Mouse (Mus musculus) CH12.LX (cell line): ENCODE results near the gene Zbtb8a. TPM values are rescaled to one million over a fixed set of nuclear protein-coding genes. Genes with fewer than 3 reads are reported as not detected.

Experiments used
- DNase-seq: peaks from one replicate; pipeline ENCODE4 v3.0.0-alpha.2; 2013; ENCODE audit errors: extremely low read depth
- H3K27ac ChIP-seq: 2 replicates; pipeline ENCODE4 v1.5.1; 2012; ENCODE audit warnings: low read depth, mild to moderate bottlenecking, control low read depth, moderate library complexity; ENCODE audit not compliant: insufficient read depth
- H3K27me3 ChIP-seq: replicated peaks from 2 replicates; pipeline ENCODE3; 2012; ENCODE audit warnings: inconsistent platforms
- H3K36me3 ChIP-seq, 2 experiments: replicated peaks in 1 of 2; 2 replicates each; pipeline versions ENCODE3 to v1.6.1; 2012; ENCODE audit warnings: inconsistent platforms in 1 of 2, low read length in 1 of 2, mild to moderate bottlenecking in 1 of 2, mixed read lengths in 1 of 2, moderate library complexity in 1 of 2; ENCODE audit not compliant: control insufficient read depth in 1 of 2, insufficient read depth in 1 of 2
- H3K4me1 ChIP-seq, 2 experiments: 2 replicates each; pipeline ENCODE4 v1.6.1; 2012; ENCODE audit warnings: inconsistent platforms in 1 of 2, moderate library complexity in 1 of 2; ENCODE audit not compliant: insufficient read depth in 2 of 2, control insufficient read depth in 1 of 2
- H3K4me2 ChIP-seq: 2 replicates; pipeline ENCODE4 v1.6.1; 2012; ENCODE audit warnings: low read depth, mild to moderate bottlenecking, control low read depth; ENCODE audit not compliant: poor library complexity, insufficient read depth, severe bottlenecking
- H3K4me3 ChIP-seq, 3 experiments: fragments of 150-350 bp in 1 of 3; sonication (generic) in 1 of 3; replicated peaks in 1 of 3; 2 replicates each; pipeline versions ENCODE3 to v1.5.1; 2011 to 2012; ENCODE audit warnings: low read depth in 2 of 3, low read length in 2 of 3, mild to moderate bottlenecking in 2 of 3, moderate library complexity in 2 of 3, control low read depth in 1 of 3, improper control_type of control experiment in 1 of 3, inconsistent platforms in 1 of 3, mixed read lengths in 1 of 3; ENCODE audit not compliant: poor library complexity in 1 of 3
- H3K79me2 ChIP-seq: replicated peaks from 2 replicates; pipeline ENCODE4 v1.6.1; 2012; ENCODE audit warnings: mild to moderate bottlenecking, moderate library complexity; ENCODE audit not compliant: control insufficient read depth, poor library complexity, insufficient read depth, severe bottlenecking; ENCODE audit errors: extremely low read depth
- H3K9ac ChIP-seq: 2 replicates; pipeline ENCODE4 v1.6.1; 2012; ENCODE audit warnings: low read depth, mild to moderate bottlenecking, control low read depth, moderate library complexity; ENCODE audit not compliant: insufficient read depth
- H3K9me3 ChIP-seq: replicated peaks from 2 replicates; pipeline ENCODE3; 2012; ENCODE audit warnings: low read length, inconsistent platforms, mixed read lengths
- CTCF ChIP-seq, 2 experiments: IDR thresholded peaks in 1 of 2; conservative IDR thresholded peaks in 1 of 2; 2 replicates each; pipeline ENCODE4 v1.5.1; 2011 to 2012; ENCODE audit warnings: low read depth in 2 of 2, low read length in 2 of 2, improper control_type of control experiment in 1 of 2, inconsistent platforms in 1 of 2, mild to moderate bottlenecking in 1 of 2, moderate library complexity in 1 of 2
- E2F4 ChIP-seq: IDR thresholded peaks from 2 replicates; pipeline ENCODE4 v1.6.1; 2011; ENCODE audit warnings: low read depth, low read length, improper control_type of control experiment; ENCODE audit not compliant: insufficient replicate concordance
- EP300 ChIP-seq: IDR thresholded peaks from 2 replicates; pipeline ENCODE4 v1.6.1; 2011; ENCODE audit warnings: low read length, improper control_type of control experiment
- GABPA ChIP-seq: IDR thresholded peaks from 2 replicates; pipeline ENCODE4 v1.6.1; 2012; ENCODE audit warnings: low read depth, low read length, improper control_type of control experiment, inconsistent platforms; ENCODE audit not compliant: insufficient replicate concordance
- IRF4 ChIP-seq: IDR thresholded peaks from 2 replicates; pipeline ENCODE4 v1.6.1; 2014; ENCODE audit warnings: low read depth, mild to moderate bottlenecking, inconsistent platforms, low read length, improper control_type of control experiment
- JUN ChIP-seq: IDR thresholded peaks from 2 replicates; pipeline ENCODE4 v1.6.1; 2011; ENCODE audit warnings: low read depth, mild to moderate bottlenecking, low read length, improper control_type of control experiment, moderate library complexity; ENCODE audit not compliant: insufficient read depth
- JUND ChIP-seq: conservative IDR thresholded peaks from 2 replicates; pipeline ENCODE4 v1.6.1; 2011; ENCODE audit warnings: low read depth, low read length, improper control_type of control experiment
- KAT2A ChIP-seq: IDR thresholded peaks from 2 replicates; pipeline ENCODE4 v1.6.1; 2012; ENCODE audit warnings: low read length, improper control_type of control experiment, inconsistent platforms; ENCODE audit not compliant: insufficient replicate concordance
- MAFK ChIP-seq: IDR thresholded peaks from 2 replicates; pipeline ENCODE4 v1.6.1; 2011; ENCODE audit warnings: low read length, improper control_type of control experiment; ENCODE audit not compliant: insufficient replicate concordance
- MAX ChIP-seq: IDR thresholded peaks from 2 replicates; pipeline ENCODE4 v1.6.1; 2011; ENCODE audit warnings: low read length, improper control_type of control experiment
- MXI1 ChIP-seq: IDR thresholded peaks from 2 replicates; pipeline ENCODE4 v1.6.1; 2011; ENCODE audit warnings: mild to moderate bottlenecking, low read depth, low read length, improper control_type of control experiment
- MYC ChIP-seq: IDR thresholded peaks from 2 replicates; pipeline ENCODE4 v1.6.1; 2011; ENCODE audit warnings: low read depth, mild to moderate bottlenecking, improper control_type of control experiment, low read length
- NELFE ChIP-seq: IDR thresholded peaks from 2 replicates; pipeline ENCODE4 v1.6.1; 2011; ENCODE audit warnings: low read depth, low read length, improper control_type of control experiment
- PAX5 ChIP-seq: IDR thresholded peaks from 2 replicates; pipeline ENCODE4 v1.6.1; 2012; ENCODE audit warnings: low read length, inconsistent platforms, mixed read lengths
- POLR2A ChIP-seq: IDR thresholded peaks from 2 replicates; pipeline ENCODE4 v1.6.1; 2011; ENCODE audit warnings: low read depth, mild to moderate bottlenecking, improper control_type of control experiment, low read length
- RAD21 ChIP-seq: IDR thresholded peaks from 2 replicates; pipeline ENCODE4 v1.6.1; 2011; ENCODE audit warnings: low read depth, mild to moderate bottlenecking, low read length, improper control_type of control experiment, moderate library complexity
- RCOR1 ChIP-seq: conservative IDR thresholded peaks from 2 replicates; pipeline ENCODE4 v1.6.1; 2012; ENCODE audit warnings: low read depth, mild to moderate bottlenecking, inconsistent platforms, low read length, improper control_type of control experiment
- SIN3A ChIP-seq: IDR thresholded peaks from 2 replicates; pipeline ENCODE4 v1.6.1; 2012; ENCODE audit warnings: low read length, improper control_type of control experiment, inconsistent platforms
- SMC3 ChIP-seq: IDR thresholded peaks from 2 replicates; pipeline ENCODE4 v1.6.1; 2011; ENCODE audit warnings: low read depth, low read length, improper control_type of control experiment
- TBP ChIP-seq: conservative IDR thresholded peaks from 2 replicates; pipeline ENCODE4 v1.6.1; 2011; ENCODE audit warnings: low read depth, low read length, improper control_type of control experiment
- TCF12 ChIP-seq: IDR thresholded peaks from 2 replicates; pipeline ENCODE4 v1.6.1; 2014; ENCODE audit warnings: low read depth, mild to moderate bottlenecking, inconsistent platforms, low read length, improper control_type of control experiment
- UBTF ChIP-seq: IDR thresholded peaks from 2 replicates; pipeline ENCODE4 v1.6.1; 2012; ENCODE audit warnings: low read depth, mild to moderate bottlenecking, inconsistent platforms, low read length, improper control_type of control experiment, moderate library complexity
- USF1 ChIP-seq: IDR thresholded peaks from 2 replicates; pipeline ENCODE4 v1.6.1; 2014; ENCODE audit warnings: low read depth, mild to moderate bottlenecking, inconsistent platforms, low read length, improper control_type of control experiment
- dilution Hi-C: fragments of 300-500 bp; cut with MboI; formaldehyde crosslinking; loops from 2 replicates; pipeline ENCODE4 v1.14.3; 2020; ENCODE audit warnings: low sequenced_read_pairs; ENCODE audit not compliant: extremely low pct_unique_long_range_greater_than_20kb, extremely low pct_ligation_motif_present
- in situ Hi-C: fragments of 300-500 bp; cut with MboI; formaldehyde crosslinking; loops from 3 replicates; pipeline ENCODE4 v1.14.3; 2019; ENCODE audit warnings: low sequenced_read_pairs, low pct_ligation_motif_present, low pct_unique_long_range_greater_than_20kb, mixed read lengths
- polyA plus RNA-seq: library from polyadenylated mRNA; unstranded; fragments of >175 nt; gene quantifications from 2 replicates; pipeline ENCODE4 v1.2.1, GENCODE M21; 2012; ENCODE audit warnings: low read depth; ENCODE audit not compliant: insufficient read length
- total RNA-seq, 2 experiments: library from RNA; depleted of rRNA; stranded (reverse); fragments of 300-350 nt in 1 of 2; fragments of >200 nt in 1 of 2; gene quantifications; 2 replicates each; pipeline ENCODE4 v1.2.3; 2012 to 2014

Zbtb8a gene
- total and polyA plus RNA-seq, 3 experiments, result 0.04 TPM; not detected in 2

GRCm38 (mm10) chr4:129313886-129314285 is 64.0 kb downstream of the Zbtb8a start:
- TF ChIP-seq MXI1 (no peak), JUN (no peak), SMC3 (no peak), NELFE (no peak), IRF4 (no peak), RCOR1 (no peak), POLR2A (no peak), GABPA (no peak), CTCF (conservative IDR thresholded peaks at IDR 0.05 in 1 of 2, IDR thresholded peaks at IDR 0.05 in 1 of 2; ENCODE audit: low read depth in 2 of 2, low read length in 2 of 2) (no peak), E2F4 (no peak), MAFK (no peak), MYC (no peak), PAX5 (no peak), KAT2A (no peak)
- peaks cover 51 to 86% of the 10 kb centered on the region in 2 experiments for H3K36me3 ChIP-seq
- H3K79me2 ChIP-seq, result peaks cover 8% of the 10 kb centered on the region; the same call in 1 of the 2 replicates
- no peak for DNase-seq
- no peak overlapping the region for H3K9ac ChIP-seq
- H3K4me2 ChIP-seq, result no peak overlapping the region
- no peaks in the 10 kb centered on the region for H3K27me3 ChIP-seq
- dilution Hi-C loops, result no loop called here
- in situ Hi-C loops, result no loop called here
- no peak overlapping the region for H3K27ac ChIP-seq
- H3K4me1 ChIP-seq, result no peaks in the 10 kb centered on the region
- H3K9me3 ChIP-seq, result no peaks in the 10 kb centered on the region
- H3K4me3 ChIP-seq, result no peak overlapping the region

- Histone ChIP-seq H3K27ac (no peak overlapping the region), H3K9me3 (no peaks in the 10 kb centered on the region), H3K9ac (no peak overlapping the region), H3K79me2 (0 out of 2 replicates have a peak, but pooled peaks cover 3% of the 10 kb centered on the region), H3K27me3 (no peaks in the 10 kb centered on the region), H3K4me1 (peaks cover 0 to 12% of the 10 kb centered on the region in 2 experiments; a peak in 1 of 4 replicates), H3K4me3 (no peak overlapping the region), H3K4me2 (no peak overlapping the region), H3K36me3 (peaks cover 35 to 73% of the 10 kb centered on the region in 2 experiments)
- no peak for DNase-seq
- in situ Hi-C loops, result no loop called here
- dilution Hi-C loops, result no loop called here
- TF ChIP-seq JUND, result no peak
- TF ChIP-seq USF1, result no peak
- TF ChIP-seq RAD21, result no peak
- no peak for TF ChIP-seq MAX
- TF ChIP-seq UBTF, result no peak
- TF ChIP-seq SIN3A, result no peak
- no peak for TF ChIP-seq EP300
- TF ChIP-seq E2F4, result no peak
- no peak for TF ChIP-seq TCF12
- no peak for TF ChIP-seq TBP
- TF ChIP-seq, all 38 proteins: peak for 0
These were observed 70.0 kb downstream of the Zbtb8a start for GRCm38 (mm10) chr4:129307936-129308335.
